Mouse (Mus musculus): ENCODE measurements around the gene Vmn1r151. TPM values are rescaled to one million over a fixed set of nuclear protein-coding genes. Genes with fewer than 3 reads are reported as not detected.
"Not testable (repeated sequence)": the region's sequence is repeated elsewhere in the genome, so short reads cannot be mapped to it uniquely, and the experiment has no call there.

Vmn1r151 gene
- not detected in 2 replicates for polyA plus RNA-seq (2014; fragmentation: Nextera tagmentation; extraction: Ambion mirVana)

DNA sequence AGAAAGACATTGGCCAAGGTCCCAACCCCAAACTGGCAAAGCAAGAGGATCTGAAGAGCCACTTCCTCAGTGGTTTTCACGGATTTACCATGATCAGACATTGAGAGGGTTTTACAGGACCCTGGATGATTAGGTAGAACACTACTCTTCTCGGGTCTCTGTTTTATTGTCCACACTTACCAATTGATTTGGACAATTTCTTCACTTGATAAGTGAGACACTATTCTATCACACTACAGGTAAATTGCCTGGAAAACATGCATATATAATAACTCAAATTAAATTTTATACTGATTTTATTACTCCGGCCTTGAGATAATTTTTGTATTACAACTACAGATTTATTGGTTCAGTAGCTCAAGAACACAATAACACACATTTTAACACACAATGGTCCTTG is at the start of gene Vmn1r151:
Vmn1r151 (minus strand) TSS at position 101 of the 400 bp plus-strand sequence.
- H3K4me1 ChIP-seq (replicated peaks; ENCODE audit: control insufficient read depth, insufficient read depth, low read length); H3K9me3 ChIP-seq (ENCODE audit: control insufficient read depth, low read length); H3K27me3 ChIP-seq (ENCODE audit: control insufficient read depth, insufficient read depth, low read length); H3K4me2 ChIP-seq (replicated peaks; ENCODE audit: low read depth, low read length); H3K4me3 ChIP-seq (ENCODE audit: low read depth, low read length); H3K9ac ChIP-seq (ENCODE audit: low read depth, low read length); ATAC-seq (ENCODE audit: low FRiP score); H3K36me3 ChIP-seq (ENCODE audit: control insufficient read depth, insufficient read depth, low read length); DNase-seq (ENCODE audit: low spot score); H3K27ac ChIP-seq (ENCODE audit: low read depth, low read length): not testable (repeated sequence)
- 68% methylated on average over 1 of the region's 3 CpGs for WGBS

GRCm38 (mm10) chr7:22534787-22535186 is 35.3 kb upstream of the Vmn1r151 start, which contains the start of gene Gm8677:
TSS of gene Gm8677 (minus strand) at chr7:22534887.
- not testable (repeated sequence) for H3K27ac ChIP-seq (ENCODE audit: low read depth, low read length); H3K4me2 ChIP-seq (replicated peaks; ENCODE audit: low read depth, low read length); DNase-seq (ENCODE audit: low spot score); ATAC-seq (ENCODE audit: low FRiP score); H3K9me3 ChIP-seq (ENCODE audit: control insufficient read depth, low read length); H3K4me1 ChIP-seq (replicated peaks; ENCODE audit: control insufficient read depth, insufficient read depth, low read length); H3K9ac ChIP-seq (ENCODE audit: low read depth, low read length); H3K27me3 ChIP-seq (ENCODE audit: control insufficient read depth, insufficient read depth, low read length); H3K36me3 ChIP-seq (ENCODE audit: control insufficient read depth, insufficient read depth, low read length); H3K4me3 ChIP-seq (ENCODE audit: low read depth, low read length)
- WGBS = no CpG with 5 or more reads among the region's 1 CpGs

DNA sequence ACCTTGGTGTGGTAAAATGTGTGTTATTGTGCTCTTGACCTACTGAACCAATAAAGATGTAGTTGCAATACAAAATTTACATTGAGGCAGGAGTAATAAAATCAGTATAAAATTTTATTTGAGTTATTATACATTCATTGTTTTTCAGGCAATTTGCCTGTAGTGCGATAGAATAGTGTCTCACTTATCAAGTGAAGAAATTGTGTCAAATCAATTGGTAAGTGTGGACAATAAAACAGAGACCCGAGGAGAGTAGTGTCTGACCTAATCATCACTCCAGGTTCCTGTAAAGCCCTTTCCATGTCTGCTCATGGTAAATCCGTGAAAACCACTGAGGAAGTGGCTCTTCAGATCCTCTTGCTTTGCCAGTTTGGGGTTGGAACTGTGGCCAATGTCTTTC is 23.2 kb upstream of the Vmn1r151 start, which contains the start of gene Vmn1r152:
Vmn1r152 (plus strand) TSS at position 301 of the 400 bp plus-strand sequence.
- not testable (repeated sequence) for H3K4me3 ChIP-seq (ENCODE audit: low read depth, low read length); H3K36me3 ChIP-seq (ENCODE audit: control insufficient read depth, insufficient read depth, low read length); H3K27ac ChIP-seq (ENCODE audit: low read depth, low read length); H3K27me3 ChIP-seq (ENCODE audit: control insufficient read depth, insufficient read depth, low read length); ATAC-seq (ENCODE audit: low FRiP score); H3K4me2 ChIP-seq (replicated peaks; ENCODE audit: low read depth, low read length); H3K9ac ChIP-seq (ENCODE audit: low read depth, low read length); H3K9me3 ChIP-seq (ENCODE audit: control insufficient read depth, low read length); H3K4me1 ChIP-seq (replicated peaks; ENCODE audit: control insufficient read depth, insufficient read depth, low read length); DNase-seq (ENCODE audit: low spot score)
- no CpG with 5 or more reads among the region's 3 CpGs for WGBS

DNA sequence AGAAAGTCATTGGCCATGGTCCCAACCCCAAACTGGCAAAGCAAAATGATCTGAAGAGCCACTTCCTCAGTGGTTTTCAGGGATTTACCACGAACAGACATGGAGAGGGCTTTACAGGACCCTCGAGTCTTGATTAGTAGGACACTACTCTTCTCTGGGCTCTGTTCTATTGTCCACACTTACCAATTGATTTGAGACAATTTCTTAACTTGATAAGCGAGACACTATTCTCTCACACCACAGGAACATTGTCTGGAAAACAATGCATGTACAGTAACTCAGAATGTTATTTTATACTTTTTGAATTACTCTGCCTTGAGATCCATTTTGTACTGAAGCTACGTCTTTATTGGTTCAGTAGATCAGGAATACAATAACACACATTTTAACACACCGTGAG is 35.5 kb downstream of the Vmn1r151 start, which contains the start of gene Gm10665:
Gm10665 (minus strand) TSS at position 101 of the 400 bp plus-strand sequence.
- H3K4me3 ChIP-seq (ENCODE audit: low read depth, low read length); H3K9ac ChIP-seq (ENCODE audit: low read depth, low read length); H3K9me3 ChIP-seq (ENCODE audit: control insufficient read depth, low read length); H3K36me3 ChIP-seq (ENCODE audit: control insufficient read depth, insufficient read depth, low read length); H3K4me2 ChIP-seq (replicated peaks; ENCODE audit: low read depth, low read length); H3K27ac ChIP-seq (ENCODE audit: low read depth, low read length); DNase-seq (ENCODE audit: low spot score); H3K27me3 ChIP-seq (ENCODE audit: control insufficient read depth, insufficient read depth, low read length); ATAC-seq (ENCODE audit: low FRiP score); H3K4me1 ChIP-seq (replicated peaks; ENCODE audit: control insufficient read depth, insufficient read depth, low read length): not testable (repeated sequence)
- WGBS = no CpG with 5 or more reads among the region's 5 CpGs

Other genes starting within 250 kb of the Vmn1r151 start
- gene Gm4187, start 170.0 kb downstream of the Vmn1r151 start, polyA plus RNA-seq (2014; fragmentation: Nextera tagmentation; extraction: Ambion mirVana) = not detected in 2 replicates
- gene Gm8660, start 128.6 kb downstream of the Vmn1r151 start, polyA plus RNA-seq (2014; fragmentation: Nextera tagmentation; extraction: Ambion mirVana) = not detected in 2 replicates
- not detected in 2 replicates for gene Vmn1r148, start 86.1 kb downstream of the Vmn1r151 start, polyA plus RNA-seq (2014; fragmentation: Nextera tagmentation; extraction: Ambion mirVana)
- gene Vmn1r149, start 61.4 kb downstream of the Vmn1r151 start, polyA plus RNA-seq (2014; fragmentation: Nextera tagmentation; extraction: Ambion mirVana) = not detected in 2 replicates
- gene Gm10665, start 35.6 kb downstream of the Vmn1r151 start, polyA plus RNA-seq (2014; fragmentation: Nextera tagmentation; extraction: Ambion mirVana) = not detected in 2 replicates
- not detected in 2 replicates for gene Vmn1r152, start 23.3 kb upstream of the Vmn1r151 start, polyA plus RNA-seq (2014; fragmentation: Nextera tagmentation; extraction: Ambion mirVana)
- not detected in 2 replicates for gene Gm8677, start 35.2 kb upstream of the Vmn1r151 start, polyA plus RNA-seq (2014; fragmentation: Nextera tagmentation; extraction: Ambion mirVana)
- gene Gm4201, start 65.7 kb upstream of the Vmn1r151 start, polyA plus RNA-seq (2014; fragmentation: Nextera tagmentation; extraction: Ambion mirVana) = not detected in 2 replicates
- gene Gm4565, start 88.4 kb upstream of the Vmn1r151 start, polyA plus RNA-seq (2014; fragmentation: Nextera tagmentation; extraction: Ambion mirVana) = not detected in 2 replicates
- gene Vmn1r155, start 158.3 kb upstream of the Vmn1r151 start, polyA plus RNA-seq (2014; fragmentation: Nextera tagmentation; extraction: Ambion mirVana) = not detected in 2 replicates
- not detected in 2 replicates for gene Gm8693, start 192.6 kb upstream of the Vmn1r151 start, polyA plus RNA-seq (2014; fragmentation: Nextera tagmentation; extraction: Ambion mirVana)
- gene Gm4567, start 220.0 kb upstream of the Vmn1r151 start, polyA plus RNA-seq (2014; fragmentation: Nextera tagmentation; extraction: Ambion mirVana) = not detected in 2 replicates

All from hindbrain, embryonic 11.5 days (tissue).